Mouse (Mus musculus) stomach, postnatal 0 days (tissue): Measurements from ENCODE around the gene P4hb. TPM values are rescaled to one million over a fixed set of nuclear protein-coding genes. Genes with fewer than 3 reads are reported as not detected.
A peak's percentile ranks its signal among the peaks of the same experiment; 100 is the strongest.

ENCODE experiments used
- ATAC-seq: fragments of 200-750 bp; cut with Nextera tagmentation; 2 replicates; pipeline ENCODE4 v1.8.0; 2017; ENCODE audit not compliant: low FRiP score, low TSS enrichment
- DNase-seq: peaks from one replicate; pipeline ENCODE4 v3.0.0-alpha.2; 2016; ENCODE audit warnings: low spot score
- H3K27ac ChIP-seq: fragments of 300-500 bp; sonication (generic); replicated peaks from 2 replicates; pipeline ENCODE4 v1.5.1; 2014; ENCODE audit warnings: mild to moderate bottlenecking, control low read depth
- H3K27me3 ChIP-seq: fragments of 300-500 bp; sonication (generic); 2 replicates; pipeline ENCODE4 v1.6.1; 2014; ENCODE audit warnings: low read length; ENCODE audit not compliant: control insufficient read depth, insufficient read depth
- H3K36me3 ChIP-seq: fragments of 300-500 bp; sonication (generic); 2 replicates; pipeline ENCODE4 v1.6.1; 2014; ENCODE audit warnings: low read length, mixed read lengths; ENCODE audit not compliant: control insufficient read depth, insufficient read depth
- H3K4me1 ChIP-seq: fragments of 300-500 bp; sonication (generic); replicated peaks from 2 replicates; pipeline ENCODE4 v1.6.1; 2014; ENCODE audit warnings: antibody characterized with exemption; ENCODE audit not compliant: control insufficient read depth, insufficient read depth
- H3K4me2 ChIP-seq: fragments of 300-500 bp; sonication (generic); replicated peaks from 2 replicates; pipeline ENCODE4 v1.6.1; 2014; ENCODE audit warnings: low read depth, mild to moderate bottlenecking, control low read depth, moderate library complexity
- H3K4me3 ChIP-seq: fragments of 300-500 bp; sonication (generic); 2 replicates; pipeline ENCODE4 v1.5.1; 2014; ENCODE audit warnings: low read depth, low read length, control low read depth
- H3K9ac ChIP-seq: fragments of 300-500 bp; sonication (generic); 2 replicates; pipeline ENCODE4 v1.6.1; 2014; ENCODE audit warnings: mild to moderate bottlenecking, low read length, control low read depth, mixed read lengths
- H3K9me3 ChIP-seq: fragments of 300-500 bp; sonication (generic); 2 replicates; pipeline ENCODE4 v1.6.1; 2016; ENCODE audit warnings: low read length; ENCODE audit not compliant: control insufficient read depth
- CTCF ChIP-seq: IDR thresholded peaks from 2 replicates; pipeline ENCODE4 v1.5.1; 2016; ENCODE audit warnings: antibody characterized with exemption, low read depth, mild to moderate bottlenecking, moderate library complexity
- EP300 ChIP-seq: optimal IDR thresholded peaks from 2 replicates; pipeline ENCODE3; 2016; ENCODE audit warnings: antibody characterized with exemption
- WGBS: fragments of 180-500 bp; shearing (Covaris S2); extraction: QIAGEN DNeasy Blood & Tissue Kit; methylation state at CpG from one replicate; pipeline ENCODE4 v1.1.7; 2014; 5-methylcytosine and 5-hydroxymethylcytosine counted together
- polyA plus RNA-seq: library from polyadenylated mRNA; unstranded; fragments of >200 nt; fragmentation: Nextera tagmentation; extraction: Ambion mirVana; gene quantifications from 2 replicates; pipeline ENCODE4 v1.2.1, GENCODE M21; 2015

The P4hb gene
- polyA plus RNA-seq, result 858 and 892 TPM in 2 replicates

DNA sequence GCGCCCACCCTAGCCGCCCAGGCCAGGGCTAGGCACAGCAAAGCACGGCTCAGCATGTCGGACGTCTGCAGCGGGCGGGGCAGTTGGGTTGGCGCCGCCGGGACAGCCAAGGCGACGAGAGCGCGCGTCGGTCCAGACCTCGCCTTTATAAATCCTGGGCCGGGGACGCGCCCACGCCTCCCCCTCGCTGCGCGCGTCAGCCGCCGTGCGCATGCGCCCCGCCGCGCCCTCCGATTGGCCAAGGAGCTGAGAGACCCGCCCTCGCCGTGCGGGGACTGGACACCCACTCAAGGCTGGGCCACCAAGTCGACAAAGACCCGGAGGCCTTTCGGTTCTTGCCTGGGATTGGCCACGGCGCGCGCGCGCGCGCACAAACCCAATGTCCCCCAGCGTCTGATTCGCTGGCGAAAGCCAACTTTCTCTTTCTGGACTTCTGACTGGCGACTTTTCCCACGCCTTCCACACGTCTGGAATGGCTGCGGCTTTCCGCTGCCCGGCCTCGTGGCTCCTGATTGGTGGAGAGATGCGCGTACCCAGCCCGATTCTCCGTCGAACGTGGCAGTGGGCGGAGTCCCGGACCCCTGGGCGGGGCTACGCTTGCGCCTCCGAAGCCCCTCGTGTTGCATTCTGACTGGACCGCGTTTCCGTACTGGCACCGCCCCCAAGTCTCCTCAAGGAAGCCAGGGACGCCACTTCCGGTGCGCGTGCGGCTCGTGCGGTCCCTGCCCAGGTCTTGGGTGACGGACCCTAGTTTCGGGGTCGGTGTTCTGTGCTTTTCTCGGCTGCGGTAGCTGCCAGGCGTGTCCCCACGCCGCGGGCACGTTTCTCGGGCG lies at the start of gene P4hb:
Gene P4hb, minus strand, starts transcription at position 502 of the 833 bp plus-strand sequence.
- H3K4me1 ChIP-seq, result peaks cover 4% of the 10 kb centered on the region; the same call in 1 of the 2 replicates
- peak within 1 kb of the TSS; percentile 98 for H3K4me3 ChIP-seq
- TF ChIP-seq EP300 (no peak), CTCF (no peak)
- H3K36me3 ChIP-seq, result peaks cover 13% of the 10 kb centered on the region
- peak; percentile 100 for DNase-seq
- ATAC-seq, result peak; percentile 96
- peak within 1 kb of the TSS; percentile 96 for H3K27ac ChIP-seq
- under 1% methylated on average over 90 of the region's 94 CpGs for WGBS
- H3K9ac ChIP-seq, result peak within 1 kb of the TSS; percentile 96
- H3K27me3 ChIP-seq, result no peaks in the 10 kb centered on the region
- peak within 1 kb of the TSS; percentile 80 for H3K4me2 ChIP-seq
- H3K9me3 ChIP-seq, result no peaks in the 10 kb centered on the region

DNA sequence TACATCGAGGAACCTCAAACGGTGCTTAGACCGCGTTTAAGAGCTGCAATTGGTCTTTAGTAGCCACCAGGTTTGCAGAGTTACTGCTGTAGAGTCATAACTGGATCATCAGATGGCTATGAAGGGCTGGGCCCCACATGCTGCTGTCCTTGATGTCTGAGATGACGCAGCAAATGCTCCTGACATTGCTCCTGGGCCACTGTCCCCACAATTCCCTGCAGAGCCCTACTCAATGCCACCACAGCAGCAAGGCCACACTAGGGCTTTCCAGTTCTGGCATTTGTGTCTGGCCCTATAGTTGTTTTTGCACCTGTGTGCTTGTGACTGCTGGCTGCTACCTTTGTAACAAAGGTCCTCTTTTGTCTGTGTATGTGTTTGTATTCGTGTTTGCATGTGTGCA lies 49.8 kb upstream of the P4hb start:
- no peak overlapping the region for H3K27ac ChIP-seq
- H3K9me3 ChIP-seq, result no peaks in the 10 kb centered on the region
- no peak overlapping the region for H3K4me3 ChIP-seq
- WGBS, result 89% methylated on average over 6 of the region's 6 CpGs
- DNase-seq (no peak), ATAC-seq (no peak)
- no peaks in the 10 kb centered on the region for H3K27me3 ChIP-seq
- peaks cover 9% of the 10 kb centered on the region for H3K36me3 ChIP-seq
- no peak overlapping the region for H3K4me2 ChIP-seq
- TF ChIP-seq CTCF (no peak), EP300 (no peak)
- no peak overlapping the region for H3K9ac ChIP-seq
- H3K4me1 ChIP-seq, result peaks cover 3% of the 10 kb centered on the region; the same call in 1 of the 2 replicates

DNA sequence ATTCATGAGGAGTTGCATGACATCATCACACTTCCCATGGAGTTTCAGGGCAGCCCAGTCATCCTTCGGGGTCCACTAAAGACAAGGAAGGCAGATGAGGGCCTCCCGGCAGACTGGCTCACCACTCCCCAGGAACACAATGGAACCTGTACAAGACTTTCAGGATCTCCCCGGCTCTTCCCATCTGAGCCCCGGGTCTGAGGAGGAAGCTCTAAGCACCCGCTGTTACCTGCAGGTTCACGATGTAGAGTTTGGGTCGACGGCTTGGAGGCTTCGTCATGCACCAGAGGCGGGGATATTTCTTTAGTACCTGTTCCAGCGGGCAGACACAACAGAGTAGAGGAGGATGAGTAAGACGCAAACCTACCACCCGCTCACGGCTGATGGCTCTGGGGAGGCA lies 47.1 kb upstream of the P4hb start:
- no peak for ATAC-seq
- peaks cover 9% of the 10 kb centered on the region for H3K36me3 ChIP-seq
- TF ChIP-seq CTCF (no peak), EP300 (no peak)
- H3K4me1 ChIP-seq, result peaks cover 4% of the 10 kb centered on the region
- H3K27ac ChIP-seq, result no peak overlapping the region
- H3K4me2 ChIP-seq, result no peak overlapping the region
- no peaks in the 10 kb centered on the region for H3K9me3 ChIP-seq
- no peak for DNase-seq
- H3K9ac ChIP-seq, result no peak overlapping the region
- H3K27me3 ChIP-seq, result no peaks in the 10 kb centered on the region
- WGBS, result 87% methylated on average over 14 of the region's 14 CpGs
- H3K4me3 ChIP-seq, result no peak overlapping the region

DNA sequence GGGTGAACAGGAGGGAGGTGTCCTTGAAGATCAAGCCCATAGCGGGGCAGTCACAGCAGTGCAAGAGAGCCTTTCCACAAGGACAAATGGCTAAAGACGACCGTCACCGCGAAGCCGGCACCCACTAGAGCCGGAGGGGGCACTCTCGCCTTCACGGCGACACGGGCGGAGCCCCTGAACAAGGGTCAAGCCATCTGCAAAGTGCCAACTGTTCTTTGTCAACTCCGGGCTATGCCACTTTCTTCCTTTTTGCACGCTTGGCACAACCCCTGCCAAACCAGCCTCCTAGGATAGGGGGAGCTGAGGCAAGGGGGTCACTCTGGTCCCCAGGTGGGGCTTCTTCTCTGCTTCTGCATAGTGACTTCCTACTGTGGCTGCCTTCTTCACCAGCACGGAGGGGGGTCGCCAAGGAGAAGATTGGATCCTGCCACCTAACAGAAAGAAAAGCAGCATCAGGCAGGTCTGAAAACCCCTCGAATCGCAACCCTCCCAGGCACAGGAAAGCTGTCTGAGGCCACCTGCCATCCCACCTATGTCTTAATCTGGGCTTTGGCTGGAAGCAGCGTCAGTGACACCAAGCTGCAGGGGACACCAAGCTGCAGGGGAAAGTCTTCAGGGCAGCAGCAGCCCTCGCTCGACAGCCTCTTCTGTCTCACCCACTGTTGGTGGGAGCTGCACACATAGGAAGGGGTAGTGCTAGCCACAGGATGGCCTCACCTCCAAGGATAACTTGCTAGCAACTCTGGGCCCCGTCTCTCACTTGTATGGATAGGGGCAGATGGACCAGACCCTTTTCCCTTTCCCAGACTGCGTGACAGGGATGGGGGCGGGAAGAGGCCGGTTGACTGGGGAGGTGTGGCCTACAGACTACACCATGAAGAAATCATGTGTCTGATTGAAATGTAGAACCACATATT lies 45.8 kb upstream of the P4hb start:
- H3K27ac ChIP-seq, result no peak overlapping the region
- ATAC-seq (no peak), DNase-seq (no peak)
- H3K36me3 ChIP-seq, result peaks cover 9% of the 10 kb centered on the region
- peaks cover 3% of the 10 kb centered on the region for H3K4me1 ChIP-seq
- H3K4me3 ChIP-seq, result no peak overlapping the region
- H3K4me2 ChIP-seq, result no peak overlapping the region
- no peak overlapping the region for H3K9ac ChIP-seq
- WGBS, result 93% methylated on average over 25 of the region's 25 CpGs
- no peaks in the 10 kb centered on the region for H3K9me3 ChIP-seq
- no peak for TF ChIP-seq EP300
- no peak for TF ChIP-seq CTCF
- H3K27me3 ChIP-seq, result no peaks in the 10 kb centered on the region

DNA sequence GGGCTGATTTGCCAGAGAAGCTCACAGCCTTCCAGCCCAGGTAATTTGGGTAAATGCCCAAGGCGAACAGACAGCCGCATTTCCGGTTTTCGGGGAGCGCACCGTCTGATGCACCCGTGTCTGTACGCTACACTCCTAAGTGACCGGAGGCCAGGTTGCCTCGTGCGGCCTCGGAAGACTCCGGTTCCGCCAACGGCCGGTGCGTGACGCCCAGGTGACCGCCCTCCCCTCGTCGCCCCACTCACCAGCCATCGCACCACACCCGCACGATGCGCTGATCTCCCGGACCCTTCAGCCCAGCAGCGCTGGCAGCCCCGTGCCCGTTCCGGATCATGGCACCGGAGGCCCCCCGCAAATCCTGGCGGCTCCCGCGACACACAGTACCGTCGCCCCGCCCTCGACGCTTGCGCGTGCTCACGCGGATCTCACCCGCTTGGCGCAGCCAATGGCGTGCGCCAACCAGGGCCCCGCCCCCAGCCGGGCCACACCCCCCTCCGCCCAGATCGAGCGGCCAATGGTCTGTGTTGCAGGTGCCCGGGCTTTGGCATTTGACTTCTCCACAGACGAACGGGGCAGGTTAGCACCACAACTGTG lies 44.6 kb upstream of the P4hb start, which contains the start of gene Pcyt2:
Gene Pcyt2, minus strand, starts transcription at position 418 of the 594 bp plus-strand sequence.
- Histone ChIP-seq H3K9ac (peak within 1 kb of the TSS; percentile 81), H3K4me1 (peaks cover 3% of the 10 kb centered on the region), H3K4me3 (peak within 1 kb of the TSS; percentile 79), H3K27ac (peak within 1 kb of the TSS; percentile 86), H3K4me2 (peak within 1 kb of the TSS; percentile 88), H3K36me3 (peaks cover 9% of the 10 kb centered on the region), H3K27me3 (no peaks in the 10 kb centered on the region), H3K9me3 (no peaks in the 10 kb centered on the region)
- WGBS, result under 1% methylated on average over 53 of the region's 56 CpGs
- DNase-seq (peak; percentile 97), ATAC-seq (peak; percentile 91)
- TF ChIP-seq EP300 (no peak), CTCF (no peak)
